Mouse (Mus musculus): Measurements from ENCODE around the gene Mfsd12. TPM values are rescaled to one million over a fixed set of nuclear protein-coding genes. Genes with fewer than 3 reads are reported as not detected.

The Mfsd12 gene
- total RNA-seq, 2 experiments from 2014 or later, result 2.3 to 2.9 TPM

GRCm38 (mm10) chr10:81328386-81328785 is 28.9 kb upstream of the Mfsd12 start, which contains the start of gene Tbxa2r:
Gene Tbxa2r (plus strand): TSS chr10:81328731.
- peak; percentile 70 for DNase-seq

GRCm38 (mm10) chr10:81329194-81329975 is 27.9 kb upstream of the Mfsd12 start:
- no peak for DNase-seq

GRCm38 (mm10) chr10:81330007-81330406 is 27.3 kb upstream of the Mfsd12 start:
- peak; percentile 58 for DNase-seq

GRCm38 (mm10) chr10:81332277-81332676 is 25.0 kb upstream of the Mfsd12 start:
- DNase-seq, result no peak

- DNase-seq, result no peak
Measured at GRCm38 (mm10) chr10:81334324-81334723, 23.0 kb upstream of the Mfsd12 start.

GRCm38 (mm10) chr10:81335393-81336340 is 21.6 kb upstream of the Mfsd12 start:
- DNase-seq, result no peak

- no peak for DNase-seq
Measured at GRCm38 (mm10) chr10:81336558-81336957, 20.7 kb upstream of the Mfsd12 start.

GRCm38 (mm10) chr10:81340551-81341332 is 16.5 kb upstream of the Mfsd12 start:
- DNase-seq, result no peak

GRCm38 (mm10) chr10:81341333-81341949 is 15.8 kb upstream of the Mfsd12 start:
- no peak for DNase-seq

- DNase-seq, result no peak
Measured at GRCm38 (mm10) chr10:81342686-81343505, 14.4 kb upstream of the Mfsd12 start, which contains the start of gene Gipc3. Gene Gipc3 (minus strand): TSS chr10:81343266.

- DNase-seq, result no peak
Measured at GRCm38 (mm10) chr10:81344421-81345161, 12.7 kb upstream of the Mfsd12 start.

- no peak for DNase-seq
Measured at GRCm38 (mm10) chr10:81345162-81345534, 12.1 kb upstream of the Mfsd12 start.

- no peak for DNase-seq
Measured at GRCm38 (mm10) chr10:81346453-81347067, 10.7 kb upstream of the Mfsd12 start.

GRCm38 (mm10) chr10:81349146-81349545 is 8.1 kb upstream of the Mfsd12 start:
- no peak for DNase-seq

GRCm38 (mm10) chr10:81349961-81350350 is 7.3 kb upstream of the Mfsd12 start:
- DNase-seq, result no peak

GRCm38 (mm10) chr10:81350351-81351063 is 6.8 kb upstream of the Mfsd12 start, which contains the start of gene Hmg20b:
Gene Hmg20b (minus strand): TSS chr10:81350480.
- peak; percentile 99 for DNase-seq

- DNase-seq, result no peak
Measured at GRCm38 (mm10) chr10:81351678-81352291, 5.5 kb upstream of the Mfsd12 start.
